Mouse (Mus musculus) brown adipose tissue, adult 24 weeks (tissue): ENCODE results near the gene P2rx5. TPM values are rescaled to one million over a fixed set of nuclear protein-coding genes. Genes with fewer than 3 reads are reported as not detected.

Experiments used
- H3K27ac ChIP-seq: fragments of 200-500 bp; replicated peaks from 2 replicates; pipeline ENCODE4 v1.5.1; 2012; ENCODE audit warnings: low read depth, mild to moderate bottlenecking, low read length
- H3K4me1 ChIP-seq: fragments of 200-500 bp; 2 replicates; pipeline ENCODE4 v1.6.1; 2012; ENCODE audit warnings: low read length, mixed read lengths; ENCODE audit not compliant: control insufficient read depth, insufficient read depth, insufficient read length
- H3K4me3 ChIP-seq: fragments of 200-500 bp; 2 replicates; pipeline ENCODE4 v1.5.1; 2012; ENCODE audit warnings: low read depth, mild to moderate bottlenecking, low read length, moderate library complexity; ENCODE audit not compliant: insufficient read depth
- polyA plus RNA-seq: library from polyadenylated mRNA; stranded (reverse); fragments of >200 nt; gene quantifications from 2 replicates; pipeline ENCODE4 v1.2.4, GENCODE M21; 2012; ENCODE audit not compliant: missing spikeins, insufficient read depth, insufficient read length

Gene P2rx5
- polyA plus RNA-seq: 53.6 and 85.8 TPM in 2 replicates

DNA sequence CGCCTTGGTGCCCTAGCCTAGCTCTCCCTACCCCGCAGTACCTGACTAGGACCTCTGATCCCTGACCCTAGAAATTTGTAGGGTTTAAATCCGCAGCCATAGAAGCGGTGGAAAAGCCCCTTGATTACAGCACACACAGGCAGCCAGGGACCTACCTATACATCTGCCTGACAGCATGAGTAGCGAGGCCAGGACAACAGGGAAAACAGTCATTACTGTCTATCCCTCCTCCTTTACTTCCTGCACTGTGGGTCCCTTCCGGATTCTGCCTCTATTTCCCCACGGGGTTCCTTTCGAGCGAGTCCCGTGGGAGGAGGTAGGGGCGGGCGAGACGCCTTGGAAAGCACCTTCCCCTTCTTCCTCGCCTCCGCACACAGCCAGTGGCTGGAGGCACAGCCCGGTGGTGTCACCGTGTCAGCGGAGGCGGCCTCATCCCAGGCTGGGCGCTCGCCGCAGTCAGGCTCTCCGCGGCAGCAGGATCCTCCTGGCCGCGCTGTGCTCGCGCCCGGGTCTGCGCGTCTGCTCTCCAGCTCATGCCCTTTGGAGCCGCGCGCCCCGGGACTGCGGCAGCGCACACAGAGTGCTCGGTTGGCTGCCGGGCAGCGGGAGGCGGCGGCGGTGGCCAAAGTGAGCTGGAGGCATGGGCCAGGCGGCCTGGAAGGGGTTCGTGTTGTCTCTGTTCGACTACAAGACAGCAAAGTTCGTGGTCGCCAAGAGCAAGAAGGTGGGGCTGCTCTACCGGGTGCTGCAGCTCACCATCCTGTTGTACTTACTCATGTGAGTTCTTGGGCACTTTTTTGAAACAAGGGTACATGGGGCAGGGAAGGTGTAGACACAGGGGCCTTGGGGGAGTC is at the start of gene P2rx5:
P2rx5 (plus strand) TSS at position 465 of the 854 bp plus-strand sequence.
- Histone ChIP-seq H3K27ac (peak within 1 kb of the TSS; percentile 89), H3K4me3 (peak within 1 kb of the TSS; percentile 65), H3K4me1 (no peaks in the 10 kb centered on the region)

DNA sequence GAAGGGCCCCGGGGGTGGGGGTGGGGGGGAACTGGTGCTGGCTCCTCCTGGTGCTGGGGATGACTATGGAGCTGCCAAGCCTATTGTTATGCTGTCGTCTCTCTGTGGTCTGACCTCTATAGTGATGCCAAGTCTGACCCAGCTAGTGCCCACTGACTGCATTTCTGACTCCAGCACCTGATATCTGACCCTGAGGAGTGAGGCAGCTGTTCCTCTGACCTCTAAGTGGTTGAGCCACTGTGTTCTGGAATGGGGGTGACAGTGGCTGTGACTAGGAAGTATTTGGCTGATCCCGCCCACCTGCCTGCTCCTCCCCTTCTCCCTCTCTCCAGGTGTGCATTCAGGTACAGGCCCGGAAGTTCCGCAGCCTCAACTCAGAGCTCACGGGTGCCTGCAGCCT is 48.8 kb upstream of the P2rx5 start:
- H3K4me3 ChIP-seq: no peak overlapping the region
- H3K4me1 ChIP-seq: no peaks in the 10 kb centered on the region
- no peak overlapping the region for H3K27ac ChIP-seq

DNA sequence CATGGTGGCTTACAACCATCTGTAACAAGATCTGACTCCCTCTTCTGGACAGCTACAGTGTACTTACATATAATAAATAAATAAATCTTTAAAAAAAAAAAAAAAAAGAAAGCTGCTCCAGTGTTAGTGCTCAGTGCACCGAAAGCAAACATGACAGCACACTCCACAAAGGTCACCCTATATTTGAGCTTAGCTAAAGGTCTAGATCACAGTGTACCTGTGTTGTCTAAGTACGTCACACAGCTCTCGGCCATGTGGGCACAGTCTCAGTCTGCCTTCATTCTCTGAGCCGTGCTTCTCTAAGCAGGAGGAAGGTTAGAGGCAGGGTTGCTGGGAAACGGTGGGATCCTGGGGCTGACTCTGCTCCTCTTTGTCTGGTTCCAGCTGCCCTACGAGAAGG is 33.7 kb upstream of the P2rx5 start:
- Histone ChIP-seq H3K4me1 (no peaks in the 10 kb centered on the region), H3K4me3 (no peak overlapping the region), H3K27ac (no peak overlapping the region)

DNA sequence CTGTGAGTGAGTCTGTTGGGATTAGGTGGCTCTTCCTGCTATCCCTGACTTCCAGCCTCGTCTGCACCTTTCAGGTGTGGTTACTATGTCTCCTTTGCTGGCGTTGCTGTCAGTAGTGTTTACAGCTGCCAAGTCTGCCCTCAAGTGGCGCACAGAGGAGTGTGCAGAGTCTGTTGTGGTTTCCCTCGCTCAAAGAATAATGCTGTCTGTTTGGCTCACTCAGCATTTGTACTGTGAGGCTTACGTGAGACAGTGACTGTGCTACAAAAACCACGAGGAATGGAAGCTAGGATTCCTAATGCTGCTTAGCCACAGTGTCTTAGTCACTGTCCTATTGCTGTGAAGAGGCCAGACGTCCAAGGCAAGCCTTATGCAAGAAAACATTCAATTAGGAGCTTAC is 29.2 kb upstream of the P2rx5 start:
- H3K27ac ChIP-seq: no peak overlapping the region
- H3K4me1 ChIP-seq: no peaks in the 10 kb centered on the region
- no peak overlapping the region for H3K4me3 ChIP-seq

DNA sequence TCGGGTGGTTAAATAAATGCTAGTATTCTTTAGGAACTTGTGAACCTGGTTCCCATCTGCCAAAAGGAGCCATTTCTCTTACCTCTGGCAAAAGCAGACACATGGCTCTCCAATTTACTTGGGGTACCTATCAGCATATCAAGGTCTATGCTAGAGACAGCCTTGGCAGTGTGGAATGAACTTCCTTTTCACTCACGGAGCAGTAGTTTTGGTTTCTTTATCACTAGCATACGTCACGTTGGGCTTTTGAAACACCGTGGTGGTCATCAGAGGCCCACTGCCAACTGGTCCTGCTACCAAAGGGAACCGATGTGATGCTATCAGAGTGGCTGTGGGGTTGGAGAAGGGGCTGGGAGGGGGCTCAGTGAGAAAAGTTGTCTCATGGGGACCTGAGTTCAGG is 27.2 kb upstream of the P2rx5 start:
- Histone ChIP-seq H3K4me1 (no peaks in the 10 kb centered on the region), H3K27ac (no peak overlapping the region), H3K4me3 (no peak overlapping the region)

DNA sequence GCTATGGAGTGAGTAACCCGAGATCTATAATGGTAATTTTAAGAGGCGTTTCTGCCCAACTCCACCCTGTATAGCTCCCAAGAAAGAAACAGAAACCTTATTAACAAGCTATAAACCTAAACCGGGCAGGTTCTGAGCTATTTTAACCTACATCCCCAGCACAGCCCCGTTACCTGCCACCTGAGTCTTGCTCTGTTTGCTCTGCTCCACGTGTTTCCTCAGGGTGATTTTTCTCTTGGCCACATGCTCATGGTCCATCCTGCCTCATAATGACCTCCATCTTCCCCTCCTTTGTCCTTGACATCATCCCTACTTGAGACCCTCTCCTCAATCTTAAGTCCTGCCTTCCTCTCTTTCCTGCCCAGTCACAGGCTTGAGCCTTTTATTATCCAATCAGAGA is 26.0 kb upstream of the P2rx5 start:
- no peak overlapping the region for H3K4me3 ChIP-seq
- no peaks in the 10 kb centered on the region for H3K4me1 ChIP-seq
- no peak overlapping the region for H3K27ac ChIP-seq

DNA sequence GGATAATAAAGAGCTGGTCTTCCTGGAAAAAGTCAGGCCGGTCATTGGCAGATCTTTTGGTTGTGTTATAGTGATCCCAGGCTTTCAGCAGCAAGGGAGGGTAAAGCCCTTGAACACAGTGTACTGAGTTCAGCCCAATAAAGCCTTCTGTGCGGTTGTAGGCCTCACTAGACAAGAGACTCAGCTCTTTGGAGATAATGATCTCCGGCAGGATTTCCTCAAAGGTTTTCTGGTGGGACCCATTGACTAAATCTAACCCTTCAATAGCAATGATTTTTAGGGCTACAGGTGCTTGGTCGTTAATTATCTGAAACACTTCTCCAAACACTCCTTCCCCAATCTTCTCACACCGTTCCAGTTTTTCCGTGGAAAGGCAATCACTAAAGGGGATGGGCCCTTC is 23.6 kb upstream of the P2rx5 start:
- Histone ChIP-seq H3K4me3 (peak overlapping the region; percentile 80), H3K27ac (no peak overlapping the region), H3K4me1 (no peaks in the 10 kb centered on the region)

DNA sequence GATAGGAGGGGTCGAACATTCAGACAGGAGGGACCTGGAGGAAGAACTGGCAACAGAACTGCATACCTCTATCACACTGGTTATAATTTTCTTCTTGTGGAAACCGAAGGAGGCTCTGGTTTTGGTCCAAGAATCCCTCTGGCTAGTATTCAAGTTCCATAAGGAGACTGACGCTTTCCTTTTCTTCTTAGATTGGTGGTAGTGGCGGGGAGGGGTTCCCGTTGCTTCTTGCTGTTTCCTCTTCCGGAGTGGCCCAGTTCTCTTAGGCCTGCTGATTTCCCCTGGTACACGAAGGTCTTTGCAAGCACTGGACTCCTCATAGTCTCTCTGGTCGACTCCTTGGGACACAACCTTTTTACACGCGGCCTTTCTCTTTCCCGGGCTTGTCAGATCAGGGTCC is 23.1 kb upstream of the P2rx5 start:
- no peak overlapping the region for H3K27ac ChIP-seq

DNA sequence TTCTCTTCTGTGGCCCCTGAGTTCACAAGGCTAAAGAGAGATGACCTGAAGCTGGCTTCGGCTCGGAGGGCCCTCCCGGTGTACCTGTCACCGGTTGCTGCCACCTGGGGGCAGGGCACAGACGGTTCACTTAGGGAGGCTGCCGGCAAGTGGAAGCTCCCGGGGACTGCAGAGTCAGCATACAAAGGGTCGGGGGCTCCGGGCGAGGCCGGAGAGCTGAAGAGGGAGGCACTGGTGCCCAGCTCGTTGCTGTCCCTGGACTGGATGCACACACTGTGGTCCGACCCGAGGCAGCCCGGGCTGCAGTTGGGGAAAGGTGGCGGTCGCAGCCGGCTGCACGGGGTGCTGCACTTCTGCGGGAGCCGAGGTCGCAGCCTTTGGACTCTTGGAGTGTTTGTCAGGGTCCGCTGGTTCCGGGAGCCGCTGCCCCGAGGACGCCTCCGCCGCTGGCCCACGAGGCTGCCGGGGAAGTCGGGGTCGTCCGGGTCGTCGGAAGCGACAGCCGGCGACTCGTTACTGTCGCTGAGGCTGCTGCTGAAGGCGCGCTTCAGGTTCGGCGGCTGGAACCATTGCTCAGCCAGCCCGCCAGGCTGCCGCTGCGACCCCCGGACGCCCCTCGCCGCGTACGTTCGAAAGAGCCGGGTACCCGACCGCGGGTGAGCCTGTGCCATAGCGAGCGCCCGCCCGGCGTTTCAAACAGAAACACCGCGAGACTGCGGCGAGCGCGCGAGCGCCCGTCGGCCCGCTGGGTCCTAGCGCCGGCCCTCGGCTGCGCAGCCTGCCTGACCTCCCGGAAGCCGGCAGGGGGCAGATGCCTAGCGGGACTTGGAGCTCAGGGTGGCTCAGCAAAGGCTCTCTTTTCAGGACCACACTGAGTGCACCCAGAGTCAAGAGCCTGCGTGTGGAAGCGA is 22.4 kb upstream of the P2rx5 start, which contains the start of gene Haspin:
Haspin (minus strand) TSS at position 704 of the 911 bp plus-strand sequence.
- Histone ChIP-seq H3K4me3 (peak within 1 kb of the TSS; percentile 80), H3K4me1 (no peaks in the 10 kb centered on the region), H3K27ac (no peak within 1 kb of the TSS)

More for the DNA sequence above, 23.1 kb upstream of the P2rx5 start:
- no peaks in the 10 kb centered on the region for H3K4me1 ChIP-seq
- peak overlapping the region; percentile 80 for H3K4me3 ChIP-seq

DNA sequence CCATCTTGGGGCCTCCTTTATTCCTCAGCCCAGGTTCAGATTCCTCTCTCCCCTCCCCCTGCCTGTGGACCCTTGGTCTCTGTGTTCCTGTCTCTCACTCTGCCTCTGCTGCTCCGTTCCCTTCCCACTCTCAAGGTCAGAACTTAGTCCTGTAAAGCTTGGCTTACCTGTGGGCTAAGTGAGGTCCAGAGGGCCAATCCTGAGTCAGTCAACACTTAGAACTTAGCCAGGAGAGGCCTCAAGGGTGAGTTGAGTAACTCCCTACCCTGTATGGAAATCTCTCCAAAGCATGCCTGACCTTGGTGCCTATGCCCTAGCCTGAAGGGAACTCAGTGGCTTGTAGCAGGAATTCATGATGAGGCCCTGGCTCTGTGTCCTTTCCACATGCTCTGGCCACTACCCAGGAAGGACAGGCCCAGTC is 15.9 kb upstream of the P2rx5 start:
- Histone ChIP-seq H3K27ac (peak overlapping the region; percentile 69), H3K4me3 (no peak overlapping the region), H3K4me1 (peaks cover 3% of the 10 kb centered on the region)

DNA sequence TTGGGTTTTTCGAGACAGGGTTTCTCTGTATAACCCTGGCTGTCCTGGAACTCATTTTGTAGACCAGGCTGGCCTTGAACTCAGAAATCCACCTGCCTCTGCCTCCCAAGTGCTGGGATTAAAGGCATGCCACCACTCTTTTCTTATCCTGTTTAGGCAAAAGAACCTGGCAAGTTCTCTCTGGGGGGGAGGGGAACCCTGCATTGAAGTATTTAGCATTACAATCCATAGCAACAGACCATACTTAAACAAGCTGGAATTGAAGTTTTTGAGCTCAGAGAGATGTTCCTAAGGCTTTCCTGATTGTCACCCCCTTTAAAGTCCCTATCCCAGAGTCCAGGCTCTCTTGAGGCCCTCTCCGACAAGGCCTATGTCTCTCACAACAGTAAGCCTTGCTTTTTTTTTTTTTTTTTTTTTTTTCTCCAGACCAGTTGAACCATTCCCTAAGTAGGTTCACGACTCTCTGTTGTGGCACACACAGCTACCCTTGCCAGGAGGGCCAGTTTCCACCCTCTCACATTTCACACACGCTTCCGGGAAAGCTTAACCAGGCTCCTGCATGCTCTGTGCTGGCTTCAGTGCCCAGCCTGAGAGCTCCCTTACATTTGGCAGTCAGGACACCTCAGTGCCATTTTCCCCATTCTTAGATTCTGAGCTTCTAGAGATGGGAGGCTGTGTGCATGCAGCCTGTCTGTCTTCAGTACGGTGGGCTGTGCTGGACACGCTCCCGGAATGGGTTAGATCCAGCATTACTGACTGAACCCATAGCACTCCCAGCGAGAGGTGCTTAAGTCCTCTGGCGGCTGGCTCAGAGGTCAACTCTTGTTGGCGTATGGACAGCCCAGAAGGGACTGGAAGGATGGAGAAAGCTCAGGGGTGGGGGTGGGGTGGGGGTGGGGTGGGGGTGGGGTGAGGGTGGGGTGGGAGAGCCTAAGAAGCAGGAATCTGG is 13.9 kb upstream of the P2rx5 start:
- H3K27ac ChIP-seq: peak overlapping the region; percentile 44
- H3K4me3 ChIP-seq: no peak overlapping the region
- peaks cover 3% of the 10 kb centered on the region for H3K4me1 ChIP-seq

DNA sequence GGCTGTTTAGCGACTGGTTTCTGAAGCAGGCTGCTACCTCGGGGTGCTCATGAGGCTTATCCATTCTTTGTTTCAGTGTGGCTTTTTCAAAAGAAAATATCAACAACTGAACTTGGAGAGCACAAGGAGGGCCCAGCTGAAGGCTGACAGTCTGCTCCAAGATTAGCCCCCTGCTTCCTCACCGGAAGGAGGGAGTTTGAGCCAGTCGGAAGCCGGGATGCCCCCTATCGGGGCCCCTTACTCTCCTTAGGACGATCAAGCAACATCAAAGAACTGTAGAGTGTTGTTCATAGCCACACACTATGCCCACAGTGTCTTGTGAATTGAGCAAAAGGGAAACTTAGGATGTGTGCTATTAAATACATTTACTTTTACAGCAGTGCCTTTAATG is 13.3 kb upstream of the P2rx5 start:
- Histone ChIP-seq H3K4me3 (no peak overlapping the region), H3K4me1 (peaks cover 3% of the 10 kb centered on the region), H3K27ac (peak overlapping the region; percentile 60)

DNA sequence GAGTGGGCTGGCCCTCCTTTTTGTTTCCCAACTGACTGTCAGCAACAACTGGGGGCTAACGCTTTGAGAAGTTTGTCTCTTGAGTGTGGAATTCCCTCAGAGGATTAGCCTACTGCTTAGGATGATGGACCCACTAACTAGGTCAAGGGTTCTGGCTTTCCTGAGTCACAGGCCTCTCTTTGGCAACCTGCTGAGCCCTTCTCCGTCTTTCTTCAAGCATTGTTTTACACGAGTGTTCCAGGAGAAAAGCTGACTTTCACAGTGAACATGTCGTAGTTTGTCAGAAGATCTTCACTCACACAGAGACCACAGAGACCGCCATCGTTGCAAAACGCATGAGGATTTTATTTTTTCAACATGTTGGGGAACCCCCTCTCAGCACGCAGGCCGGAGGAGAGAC is 12.0 kb upstream of the P2rx5 start:
- Histone ChIP-seq H3K27ac (peak overlapping the region; percentile 82), H3K4me3 (no peak overlapping the region), H3K4me1 (peaks cover 6% of the 10 kb centered on the region)

DNA sequence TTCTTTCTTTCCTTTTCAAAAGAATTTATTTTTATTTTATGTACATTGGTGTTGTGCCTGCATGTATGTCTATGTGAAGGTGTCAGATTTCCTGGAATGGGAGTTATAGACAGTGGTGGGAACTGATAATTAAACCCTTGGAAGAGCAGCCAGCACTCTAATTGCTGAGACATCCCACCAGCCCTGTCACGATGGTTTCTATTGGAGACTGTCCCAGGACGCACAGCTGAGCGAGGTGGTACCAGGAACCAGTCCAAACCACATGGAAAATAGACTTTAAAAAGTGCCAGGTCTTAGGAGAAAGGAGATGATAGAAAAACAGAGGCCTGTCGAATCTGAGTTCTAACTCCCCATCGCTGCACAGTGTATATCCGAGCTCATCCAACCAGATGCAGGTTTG is 5.2 kb upstream of the P2rx5 start:
- no peak overlapping the region for H3K4me3 ChIP-seq
- H3K27ac ChIP-seq: no peak overlapping the region
- peaks cover 3% of the 10 kb centered on the region; the same call in 1 of the 2 replicates for H3K4me1 ChIP-seq
